Mouse (Mus musculus) liver, postnatal 0 days (tissue): Measurements from ENCODE around the gene Tmem189.

Source experiments
- CTCF ChIP-seq: sonication (generic); IDR thresholded peaks from 2 replicates; pipeline ENCODE4 v1.5.1; 2016; ENCODE audit warnings: antibody characterized with exemption, low read depth
- EP300 ChIP-seq: IDR thresholded peaks from 2 replicates; pipeline ENCODE4 v1.6.1; 2016; ENCODE audit warnings: antibody characterized with exemption, low read depth, mild to moderate bottlenecking

DNA sequence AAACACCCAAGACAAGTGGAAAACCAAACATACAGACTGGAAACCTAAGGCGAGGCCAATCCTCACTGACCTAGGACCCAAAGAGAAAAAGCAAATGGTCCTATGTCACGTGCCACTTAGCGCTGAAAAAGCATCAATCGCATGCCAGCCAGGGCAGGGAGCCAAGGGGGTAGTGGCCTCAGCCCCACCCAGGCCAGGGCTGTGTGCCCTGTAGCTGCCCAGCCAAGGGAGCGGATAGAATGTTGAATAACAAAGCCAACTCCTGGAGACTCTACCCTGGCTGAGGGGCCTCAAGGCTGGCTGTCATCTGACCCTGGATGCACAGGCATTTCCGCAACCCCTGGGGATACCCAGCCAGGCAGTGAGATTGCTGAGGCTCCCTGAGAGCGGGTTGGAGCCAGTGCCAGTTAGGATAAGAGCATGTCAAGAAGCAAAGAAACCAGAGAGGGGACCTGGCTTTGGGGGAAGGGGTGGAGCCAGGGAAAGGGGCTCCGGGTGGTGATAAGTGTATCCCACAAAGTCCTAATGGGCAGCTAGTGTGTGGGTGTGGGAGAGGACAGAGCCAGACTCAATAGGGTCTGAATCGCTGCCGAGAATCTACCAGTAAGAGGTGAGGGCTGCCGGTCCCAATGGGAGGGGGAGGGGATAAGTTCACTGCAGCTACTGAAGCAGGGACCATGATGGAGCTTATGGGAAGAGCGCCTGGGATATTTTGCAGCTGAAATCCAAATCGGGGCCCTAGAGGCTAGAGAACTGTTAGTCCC, 29.6 kb downstream of the Tmem189 start:
- no peak for TF ChIP-seq CTCF
- TF ChIP-seq EP300 = no peak
